Mouse (Mus musculus) cerebellum, postnatal 10 days (tissue): ENCODE results near the gene Gm13030.
A peak's percentile ranks its signal among the peaks of the same experiment; 100 is the strongest.
"Not testable (repeated sequence)": the region's sequence is repeated elsewhere in the genome, so short reads cannot be mapped to it uniquely, and the experiment has no call there.

ENCODE experiments used
- DNase-seq, 2 experiments: peaks; one replicate each; pipeline ENCODE4 v3.0.0; 2021; ENCODE audit warnings: mixed read lengths in 2 of 2

Gene Gm13030

GRCm38 (mm10) chr4:138865092-138865491 lies 8.7 kb downstream of the Gm13030 start:
- DNase-seq: no peak

- no peak for DNase-seq
These were observed 10.3 kb downstream of the Gm13030 start, which contains the start of gene Pla2g5 for GRCm38 (mm10) chr4:138863344-138863998. Pla2g5 (minus strand) TSS chr4:138863482.

- DNase-seq: peak; percentile 94 to 96
These were observed 14.0 kb downstream of the Gm13030 start for GRCm38 (mm10) chr4:138859728-138860127.

GRCm38 (mm10) chr4:138859245-138859644 lies 14.5 kb downstream of the Gm13030 start:
- peak; percentile 67 to 74 for DNase-seq

GRCm38 (mm10) chr4:138858446-138858845 lies 15.3 kb downstream of the Gm13030 start:
- no peak for DNase-seq

- DNase-seq: no peak
These were observed 16.2 kb downstream of the Gm13030 start for GRCm38 (mm10) chr4:138857576-138857975.

- DNase-seq: peak; percentile 83 to 90
These were observed 17.3 kb downstream of the Gm13030 start for GRCm38 (mm10) chr4:138856491-138856890.

GRCm38 (mm10) chr4:138855092-138855632 lies 18.6 kb downstream of the Gm13030 start:
- DNase-seq: no peak

- DNase-seq: no peak
These were observed 20.8 kb downstream of the Gm13030 start for GRCm38 (mm10) chr4:138852961-138853360.

GRCm38 (mm10) chr4:138851463-138851862 lies 22.3 kb downstream of the Gm13030 start:
- peak; percentile 89 to 93 for DNase-seq

GRCm38 (mm10) chr4:138841386-138841785 lies 32.4 kb downstream of the Gm13030 start:
- peak; percentile 86 to 90 for DNase-seq

- peak; percentile 47 to 62 for DNase-seq
These were observed 33.0 kb downstream of the Gm13030 start for GRCm38 (mm10) chr4:138840726-138841125.

GRCm38 (mm10) chr4:138839806-138840205 lies 34.0 kb downstream of the Gm13030 start:
- peak; percentile 79 to 83 for DNase-seq

- DNase-seq: no peak
These were observed 46.6 kb downstream of the Gm13030 start for GRCm38 (mm10) chr4:138827147-138827546.

- no peak for DNase-seq
These were observed 47.8 kb downstream of the Gm13030 start for GRCm38 (mm10) chr4:138825751-138826567.

GRCm38 (mm10) chr4:138824660-138825059 lies 49.1 kb downstream of the Gm13030 start:
- peak; percentile 46 for DNase-seq

- DNase-seq: not testable (repeated sequence)
These were observed 49.6 kb downstream of the Gm13030 start for GRCm38 (mm10) chr4:138824161-138824560.

- no peak for DNase-seq
These were observed 52.7 kb downstream of the Gm13030 start for GRCm38 (mm10) chr4:138821036-138821435.
